Mouse (Mus musculus): Measurements from ENCODE around the gene Slc6a12. TPM values are rescaled to one million over a fixed set of nuclear protein-coding genes. Genes with fewer than 3 reads are reported as not detected.

Gene Slc6a12
- polyA plus RNA-seq, 1 experiment from 2014 or later: 1.6 TPM

Small RNAs within 50 kb of the gene (microRNA-seq; reads per million reads assigned to microRNA genes)
- gene Gm24855: not detected

Other genes starting within 250 kb of the Slc6a12 start
- gene Mical3, start 212.1 kb upstream of the Slc6a12 start, polyA plus RNA-seq (2015; fragmentation: Nextera tagmentation; extraction: Ambion mirVana): 37.0 and 43.2 TPM in 2 replicates
- 17.6 and 18.6 TPM in 2 replicates for gene Pex26, start 159.4 kb upstream of the Slc6a12 start, polyA plus RNA-seq (2015; fragmentation: Nextera tagmentation; extraction: Ambion mirVana)
- gene Tuba8, start 132.4 kb upstream of the Slc6a12 start, polyA plus RNA-seq (2015; fragmentation: Nextera tagmentation; extraction: Ambion mirVana): 1.2 and 1.3 TPM in 2 replicates
- gene Usp18, start 97.2 kb upstream of the Slc6a12 start, polyA plus RNA-seq (2015; fragmentation: Nextera tagmentation; extraction: Ambion mirVana): 1.5 and 1.6 TPM in 2 replicates
- 35.3 and 39.9 TPM in 2 replicates for gene Slc6a13, start 42.8 kb upstream of the Slc6a12 start, polyA plus RNA-seq (2015; fragmentation: Nextera tagmentation; extraction: Ambion mirVana)
- 10.2 and 11.0 TPM in 2 replicates for gene Iqsec3, start 130.6 kb downstream of the Slc6a12 start, polyA plus RNA-seq (2015; fragmentation: Nextera tagmentation; extraction: Ambion mirVana)